Mouse (Mus musculus) lung, postnatal 0 days (tissue): ENCODE measurements around the gene Gpr62.

Experiments used
- CTCF ChIP-seq: IDR thresholded peaks from 2 replicates; pipeline ENCODE4 v1.5.1; 2016; ENCODE audit warnings: antibody characterized with exemption, mild to moderate bottlenecking
- EP300 ChIP-seq: IDR thresholded peaks from 2 replicates; pipeline ENCODE4 v1.6.1; 2016; ENCODE audit warnings: antibody characterized with exemption, mild to moderate bottlenecking, control low read depth

GRCm38 (mm10) chr9:106451899-106452298, 13.8 kb downstream of the Gpr62 start:
- no peak for TF ChIP-seq CTCF
- no peak for TF ChIP-seq EP300
